Mouse (Mus musculus): ENCODE results near the gene Stk40. TPM values are rescaled to one million over a fixed set of nuclear protein-coding genes. Genes with fewer than 3 reads are reported as not detected.
"Not testable (repeated sequence)": the region's sequence is repeated elsewhere in the genome, so short reads cannot be mapped to it uniquely, and the experiment has no call there.

The Stk40 gene
- polyA plus RNA-seq, 1 experiment from 2014 or later, result 18.5 TPM

DNA sequence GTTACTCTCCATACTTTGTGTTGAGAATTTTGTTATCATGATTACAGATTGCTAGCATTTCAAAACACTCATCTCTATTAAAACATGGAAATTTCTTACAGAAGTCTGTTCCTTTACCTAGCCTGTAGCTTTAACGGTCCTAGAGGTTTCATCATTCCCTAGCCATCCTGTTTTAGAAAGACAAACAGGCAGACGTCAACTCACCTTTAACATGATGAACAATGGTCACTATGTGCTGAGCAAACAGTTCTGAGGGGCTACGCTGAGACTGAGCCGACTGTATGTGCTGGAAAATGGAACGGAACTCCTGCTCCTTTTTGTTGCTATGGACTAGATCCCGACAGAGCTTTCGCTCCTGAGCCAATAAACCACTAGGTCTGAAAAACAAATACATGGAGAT, 72.2 kb downstream of the Stk40 start:
- not testable (repeated sequence) for H3K27me3 ChIP-seq (ENCODE audit: control insufficient read depth, insufficient read depth, low read length); H3K9me3 ChIP-seq (replicated peaks; ENCODE audit: control insufficient read depth, low read length); ATAC-seq (replicated peaks; ENCODE audit: insufficient number of reproducible peaks, low FRiP score, low TSS enrichment); H3K4me3 ChIP-seq (ENCODE audit: low read depth, low read length); H3K27ac ChIP-seq (ENCODE audit: low read depth, low read length); H3K4me1 ChIP-seq (ENCODE audit: control insufficient read depth, insufficient read depth, low read length); H3K9ac ChIP-seq (ENCODE audit: low read depth, low read length); H3K4me2 ChIP-seq
- peaks cover 45% of the 10 kb centered on the region for H3K36me3 ChIP-seq (ENCODE audit: control insufficient read depth, insufficient read depth, low read length)
- 92% methylated on average over 7 of the region's 7 CpGs for WGBS (ENCODE audit: insufficient replicate concordance)

DNA sequence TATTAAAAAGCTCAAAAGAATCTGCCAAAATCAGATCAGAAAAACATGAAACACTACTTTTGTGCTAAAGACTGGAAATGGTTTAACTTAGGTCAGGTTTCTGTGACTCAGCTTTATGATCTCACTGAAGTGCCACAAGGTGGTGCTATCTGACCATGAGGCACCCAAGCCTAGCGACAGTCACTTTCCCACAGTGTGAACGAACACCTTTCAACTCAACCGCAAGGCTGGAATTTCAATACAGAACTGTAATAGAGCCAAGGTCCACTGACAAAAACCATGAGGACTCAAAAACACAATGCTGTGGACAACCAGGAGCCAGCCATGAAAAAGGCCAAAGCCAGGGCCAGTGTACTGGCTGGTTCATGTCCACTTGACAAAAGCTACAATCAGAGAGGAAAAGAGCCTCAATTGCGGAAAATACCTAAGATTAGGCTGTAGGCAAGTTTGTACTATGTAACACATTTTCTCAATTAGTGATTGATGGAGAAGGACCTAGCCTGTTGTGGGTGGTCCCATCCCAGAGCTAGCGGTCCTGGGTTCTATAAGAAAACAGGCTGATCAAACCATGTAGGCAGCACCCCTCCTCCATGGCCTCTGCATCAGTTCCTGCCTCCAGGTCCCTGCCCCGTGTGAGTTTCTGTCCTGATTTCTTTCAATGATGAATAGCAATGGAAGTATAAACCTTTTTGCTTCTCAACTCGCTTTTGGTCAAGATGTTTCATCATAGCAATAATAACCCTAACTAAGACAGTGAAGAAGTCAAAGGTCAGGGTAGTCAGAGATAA, 77.6 kb downstream of the Stk40 start:
- no peak for ATAC-seq (replicated peaks; ENCODE audit: insufficient number of reproducible peaks, low FRiP score, low TSS enrichment)
- no peaks in the 10 kb centered on the region for H3K4me1 ChIP-seq (ENCODE audit: control insufficient read depth, insufficient read depth, low read length)
- H3K9me3 ChIP-seq (replicated peaks; ENCODE audit: control insufficient read depth, low read length), result no peaks in the 10 kb centered on the region
- H3K36me3 ChIP-seq (ENCODE audit: control insufficient read depth, insufficient read depth, low read length), result peaks cover 26% of the 10 kb centered on the region
- H3K27ac ChIP-seq (ENCODE audit: low read depth, low read length), result no peak overlapping the region
- H3K4me3 ChIP-seq (ENCODE audit: low read depth, low read length), result no peak overlapping the region
- no peak overlapping the region for H3K4me2 ChIP-seq
- 62% methylated on average over 7 of the region's 7 CpGs for WGBS (ENCODE audit: insufficient replicate concordance)
- no peak overlapping the region for H3K9ac ChIP-seq (ENCODE audit: low read depth, low read length)
- no peaks in the 10 kb centered on the region for H3K27me3 ChIP-seq (ENCODE audit: control insufficient read depth, insufficient read depth, low read length)

DNA sequence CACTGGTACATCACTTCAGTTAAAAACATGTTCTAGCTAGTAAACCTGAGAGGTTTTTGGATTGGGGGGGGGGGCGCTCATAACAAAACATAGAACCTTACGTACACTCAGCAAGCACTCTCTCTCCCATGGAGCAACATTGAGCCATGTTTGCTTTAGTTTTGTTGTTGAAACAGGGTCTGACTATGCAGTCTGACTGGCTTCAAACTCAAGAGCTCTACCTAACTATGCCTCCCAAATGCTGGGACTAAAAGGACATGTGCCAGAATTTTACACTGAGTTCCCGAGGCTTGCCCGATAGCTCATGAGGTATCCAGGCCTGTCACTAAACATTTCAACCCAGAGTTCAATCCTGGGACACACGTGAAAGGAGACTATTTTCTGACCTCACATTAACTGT, 79.3 kb downstream of the Stk40 start:
- Histone ChIP-seq H3K4me1 (ENCODE audit: control insufficient read depth, insufficient read depth, low read length) (no peaks in the 10 kb centered on the region), H3K9ac (ENCODE audit: low read depth, low read length) (no peak overlapping the region), H3K4me3 (ENCODE audit: low read depth, low read length) (no peak overlapping the region), H3K9me3 (replicated peaks; ENCODE audit: control insufficient read depth, low read length) (no peaks in the 10 kb centered on the region), H3K27ac (ENCODE audit: low read depth, low read length) (no peak overlapping the region), H3K36me3 (ENCODE audit: control insufficient read depth, insufficient read depth, low read length) (peaks cover 15% of the 10 kb centered on the region), H3K27me3 (ENCODE audit: control insufficient read depth, insufficient read depth, low read length) (no peaks in the 10 kb centered on the region), H3K4me2 (no peak overlapping the region)
- no peak for ATAC-seq (replicated peaks; ENCODE audit: insufficient number of reproducible peaks, low FRiP score, low TSS enrichment)
- WGBS (ENCODE audit: insufficient replicate concordance), result 87% methylated on average over 5 of the region's 5 CpGs

GRCm38 (mm10) chr4:126187096-126187495, 83.3 kb downstream of the Stk40 start:
- Histone ChIP-seq H3K4me2 (no peak overlapping the region), H3K27ac (ENCODE audit: low read depth, low read length) (no peak overlapping the region), H3K4me1 (ENCODE audit: control insufficient read depth, insufficient read depth, low read length) (no peaks in the 10 kb centered on the region), H3K9me3 (replicated peaks; ENCODE audit: control insufficient read depth, low read length) (no peaks in the 10 kb centered on the region), H3K9ac (ENCODE audit: low read depth, low read length) (no peak overlapping the region), H3K27me3 (ENCODE audit: control insufficient read depth, insufficient read depth, low read length) (no peaks in the 10 kb centered on the region), H3K36me3 (ENCODE audit: control insufficient read depth, insufficient read depth, low read length) (peaks cover 6% of the 10 kb centered on the region), H3K4me3 (ENCODE audit: low read depth, low read length) (no peak overlapping the region)
- 95% methylated on average over 3 of the region's 3 CpGs for WGBS (ENCODE audit: insufficient replicate concordance)
- ATAC-seq (replicated peaks; ENCODE audit: insufficient number of reproducible peaks, low FRiP score, low TSS enrichment), result no peak

Other genes with a start within 250 kb of the Stk40 start
- 0.33 and 0.70 TPM in 2 replicates for gene Csf3r, start 79.4 kb upstream of the Stk40 start, polyA plus RNA-seq (2014; fragmentation: Nextera tagmentation; extraction: Ambion mirVana)
- gene Mrps15, start 57.0 kb upstream of the Stk40 start, polyA plus RNA-seq (2014; fragmentation: Nextera tagmentation; extraction: Ambion mirVana), result 136 and 155 TPM in 2 replicates
- 5.3 TPM in 2 replicates for gene Oscp1, start 45.4 kb upstream of the Stk40 start, polyA plus RNA-seq (2014; fragmentation: Nextera tagmentation; extraction: Ambion mirVana)
- gene Lsm10, start 7.3 kb upstream of the Stk40 start, polyA plus RNA-seq (2014; fragmentation: Nextera tagmentation; extraction: Ambion mirVana), result 42.8 and 44.5 TPM in 2 replicates
- gene Eva1b, start 43.8 kb downstream of the Stk40 start, polyA plus RNA-seq (2014; fragmentation: Nextera tagmentation; extraction: Ambion mirVana), result 31.9 and 33.5 TPM in 2 replicates
- 2.7 and 3.1 TPM in 2 replicates for gene Sh3d21, start 59.5 kb downstream of the Stk40 start, polyA plus RNA-seq (2014; fragmentation: Nextera tagmentation; extraction: Ambion mirVana)
- 131 and 155 TPM in 2 replicates for gene Thrap3, start 98.8 kb downstream of the Stk40 start, polyA plus RNA-seq (2014; fragmentation: Nextera tagmentation; extraction: Ambion mirVana)
- 37.0 and 44.6 TPM in 2 replicates for gene Map7d1, start 152.4 kb downstream of the Stk40 start, polyA plus RNA-seq (2014; fragmentation: Nextera tagmentation; extraction: Ambion mirVana)
- 11.0 and 28.0 TPM in 2 replicates for gene Trappc3, start 158.4 kb downstream of the Stk40 start, polyA plus RNA-seq (2014; fragmentation: Nextera tagmentation; extraction: Ambion mirVana)
- gene Col8a2, start 182.8 kb downstream of the Stk40 start, polyA plus RNA-seq (2014; fragmentation: Nextera tagmentation; extraction: Ambion mirVana), result 2.0 and 3.0 TPM in 2 replicates
- 28.8 and 30.1 TPM in 2 replicates for gene Adprhl2, start 217.7 kb downstream of the Stk40 start, polyA plus RNA-seq (2014; fragmentation: Nextera tagmentation; extraction: Ambion mirVana)
- gene Tekt2, start 221.7 kb downstream of the Stk40 start, polyA plus RNA-seq (2014; fragmentation: Nextera tagmentation; extraction: Ambion mirVana), result 0.96 and 1.5 TPM in 2 replicates